Mouse (Mus musculus) thymus, postnatal 36 days (tissue): Measurements from ENCODE around the gene Frzb.
"Not testable (repeated sequence)": the region's sequence is repeated elsewhere in the genome, so short reads cannot be mapped to it uniquely, and the experiment has no call there.

ENCODE experiments used
- DNase-seq, 2 experiments: peaks; one replicate each; pipeline ENCODE4 v3.0.0; 2022; ENCODE audit warnings: mixed read lengths in 2 of 2

Gene Frzb

GRCm38 (mm10) chr2:80447291-80447791, at the start of gene Frzb:
TSS of gene Frzb (minus strand) at chr2:80447625.
- no peak for DNase-seq

GRCm38 (mm10) chr2:80495304-80495703, 47.9 kb upstream of the Frzb start:
- not testable (repeated sequence) for DNase-seq

GRCm38 (mm10) chr2:80486851-80487250, 39.4 kb upstream of the Frzb start:
- no peak for DNase-seq

- DNase-seq = no peak
These were observed 37.5 kb upstream of the Frzb start for GRCm38 (mm10) chr2:80484951-80485350.

GRCm38 (mm10) chr2:80475831-80476230, 28.4 kb upstream of the Frzb start:
- DNase-seq = no peak

GRCm38 (mm10) chr2:80474247-80474796, 26.9 kb upstream of the Frzb start:
- no peak for DNase-seq

- no peak for DNase-seq
These were observed 18.8 kb upstream of the Frzb start for GRCm38 (mm10) chr2:80465991-80466821.

- no peak for DNase-seq
These were observed 14.4 kb upstream of the Frzb start for GRCm38 (mm10) chr2:80461827-80462226.

GRCm38 (mm10) chr2:80448231-80448630, 806 bp upstream of the Frzb start:
- DNase-seq = no peak

GRCm38 (mm10) chr2:80446308-80447151, 895 bp downstream of the Frzb start:
- no peak for DNase-seq

- DNase-seq = no peak
These were observed 1.5 kb downstream of the Frzb start for GRCm38 (mm10) chr2:80445926-80446307.

- DNase-seq = no peak
These were observed 1.9 kb downstream of the Frzb start for GRCm38 (mm10) chr2:80445491-80445890.

GRCm38 (mm10) chr2:80444418-80445365, 2.7 kb downstream of the Frzb start:
- no peak for DNase-seq

- no peak for DNase-seq
These were observed 3.5 kb downstream of the Frzb start for GRCm38 (mm10) chr2:80443962-80444361.

GRCm38 (mm10) chr2:80441386-80441785, 6.0 kb downstream of the Frzb start:
- DNase-seq = no peak

GRCm38 (mm10) chr2:80438854-80439253, 8.6 kb downstream of the Frzb start:
- DNase-seq = no peak

GRCm38 (mm10) chr2:80437401-80437800, 10.0 kb downstream of the Frzb start:
- no peak for DNase-seq

- no peak for DNase-seq
These were observed 12.4 kb downstream of the Frzb start for GRCm38 (mm10) chr2:80434783-80435572.

GRCm38 (mm10) chr2:80433254-80433876, 14.1 kb downstream of the Frzb start:
- DNase-seq = no peak

GRCm38 (mm10) chr2:80430357-80431053, 16.9 kb downstream of the Frzb start:
- no peak for DNase-seq
